Mouse (Mus musculus) testis, adult 2 months (tissue): ENCODE measurements around the gene Itih1. TPM values are rescaled to one million over a fixed set of nuclear protein-coding genes. Genes with fewer than 3 reads are reported as not detected.

Experiments used
- H3K27ac ChIP-seq: fragments of 200-500 bp; 2 replicates; pipeline ENCODE4 v1.5.1; 2012; ENCODE audit warnings: low read depth, low read length; ENCODE audit not compliant: control insufficient read depth, insufficient read depth
- H3K27me3 ChIP-seq: fragments of 200-500 bp; 2 replicates; pipeline ENCODE4 v1.6.1; 2012; ENCODE audit warnings: mild to moderate bottlenecking, low read length, moderate library complexity; ENCODE audit not compliant: control insufficient read depth, insufficient read depth
- H3K36me3 ChIP-seq: fragments of 200-500 bp; 2 replicates; pipeline ENCODE4 v1.6.1; 2012; ENCODE audit warnings: mild to moderate bottlenecking, low read length; ENCODE audit not compliant: control insufficient read depth, insufficient read depth
- H3K4me1 ChIP-seq: fragments of 200-500 bp; 2 replicates; pipeline ENCODE4 v1.6.1; 2012; ENCODE audit warnings: low read length; ENCODE audit not compliant: control insufficient read depth, insufficient read depth
- H3K4me3 ChIP-seq: fragments of 200-500 bp; 2 replicates; pipeline ENCODE4 v1.5.1; 2012; ENCODE audit warnings: low read depth, mild to moderate bottlenecking, low read length, moderate library complexity, mixed read lengths; ENCODE audit not compliant: control insufficient read depth
- CTCF ChIP-seq: fragments of 200-500 bp; IDR thresholded peaks from 2 replicates; pipeline ENCODE4 v1.5.1; 2012; ENCODE audit warnings: low read depth, mild to moderate bottlenecking, inconsistent platforms, low read length, moderate library complexity; ENCODE audit not compliant: control insufficient read depth, insufficient read depth, insufficient replicate concordance
- POLR2A ChIP-seq: fragments of 200-500 bp; IDR thresholded peaks from 2 replicates; pipeline ENCODE4 v1.6.1; 2012; ENCODE audit warnings: low read depth, mild to moderate bottlenecking, inconsistent platforms, low read length, moderate library complexity; ENCODE audit not compliant: control insufficient read depth
- polyA plus RNA-seq: library from polyadenylated mRNA; depleted of rRNA; stranded (reverse); fragments of >200 nt; gene quantifications from 2 replicates; pipeline ENCODE4 v1.2.3, GENCODE M21; 2012

The Itih1 gene
- polyA plus RNA-seq, 1 experiment = not detected

- no peaks in the 10 kb centered on the region for H3K27me3 ChIP-seq
- H3K4me3 ChIP-seq = no peak overlapping the region
- H3K27ac ChIP-seq = no peak overlapping the region
- no peaks in the 10 kb centered on the region for H3K4me1 ChIP-seq
- no peaks in the 10 kb centered on the region for H3K36me3 ChIP-seq
- TF ChIP-seq POLR2A (no peak), CTCF (no peak)
These were observed 38.8 kb downstream of the Itih1 start for GRCm38 (mm10) chr14:30904307-30904706.

GRCm38 (mm10) chr14:30903036-30903435, 40.1 kb downstream of the Itih1 start:
- Histone ChIP-seq H3K27me3 (no peaks in the 10 kb centered on the region), H3K4me1 (no peaks in the 10 kb centered on the region), H3K27ac (no peak overlapping the region), H3K4me3 (no peak overlapping the region), H3K36me3 (no peaks in the 10 kb centered on the region)
- TF ChIP-seq POLR2A (no peak), CTCF (no peak)

DNA sequence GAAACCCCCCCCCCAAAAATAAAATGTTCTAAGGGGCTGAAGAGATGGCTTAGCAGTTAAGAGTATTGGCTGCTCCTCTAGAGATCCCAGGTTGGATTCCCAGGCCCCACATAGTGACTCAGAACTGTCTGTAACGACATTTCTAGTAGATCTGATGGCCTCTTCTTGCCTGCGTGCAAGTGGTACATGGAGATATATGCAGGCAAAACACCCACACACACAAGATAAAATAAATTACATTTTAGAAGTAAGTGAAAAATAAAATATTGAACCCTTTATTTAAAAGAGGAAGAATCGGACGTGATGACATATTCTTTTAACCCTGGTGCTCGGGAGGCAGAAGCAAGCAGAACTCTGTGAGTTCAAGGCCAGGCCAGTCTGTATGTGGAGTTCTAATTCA, 40.5 kb downstream of the Itih1 start:
- Histone ChIP-seq H3K27ac (no peak overlapping the region), H3K36me3 (no peaks in the 10 kb centered on the region), H3K27me3 (no peaks in the 10 kb centered on the region), H3K4me1 (no peaks in the 10 kb centered on the region), H3K4me3 (no peak overlapping the region)
- no peak for TF ChIP-seq CTCF
- no peak for TF ChIP-seq POLR2A

GRCm38 (mm10) chr14:30899972-30900371, 43.1 kb downstream of the Itih1 start:
- Histone ChIP-seq H3K27ac (no peak overlapping the region), H3K4me3 (no peak overlapping the region), H3K4me1 (no peaks in the 10 kb centered on the region), H3K36me3 (no peaks in the 10 kb centered on the region), H3K27me3 (no peaks in the 10 kb centered on the region)
- TF ChIP-seq POLR2A (no peak), CTCF (no peak)

DNA sequence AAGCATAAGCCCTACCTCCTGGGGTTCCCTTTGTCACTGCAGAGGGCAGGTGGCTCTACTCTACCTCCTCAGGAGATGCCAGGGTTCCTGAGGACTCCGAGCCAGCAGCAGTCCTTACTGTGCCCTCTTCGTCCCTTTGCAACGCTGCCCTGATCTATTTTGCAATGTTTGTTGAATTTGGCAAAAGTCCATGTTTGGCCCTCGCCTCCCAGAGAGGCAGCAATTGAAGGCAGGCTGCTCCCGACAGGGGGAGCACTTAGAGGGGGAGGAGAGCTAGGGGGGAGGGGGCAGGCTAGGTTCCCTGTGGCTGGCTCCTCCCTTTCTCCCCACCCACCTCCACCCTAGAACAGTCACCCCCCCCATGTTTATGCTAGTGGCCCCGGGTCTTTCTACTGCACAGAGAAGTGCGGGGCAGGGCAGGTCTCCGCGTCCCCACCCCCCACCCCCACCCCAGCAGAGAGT, 54.8 kb downstream of the Itih1 start:
- H3K27me3 ChIP-seq = no peaks in the 10 kb centered on the region
- H3K4me3 ChIP-seq = no peak overlapping the region
- H3K36me3 ChIP-seq = no peaks in the 10 kb centered on the region
- no peaks in the 10 kb centered on the region; the same call in 1 of the 2 replicates for H3K4me1 ChIP-seq
- H3K27ac ChIP-seq = no peak overlapping the region
- no peak for TF ChIP-seq CTCF

DNA sequence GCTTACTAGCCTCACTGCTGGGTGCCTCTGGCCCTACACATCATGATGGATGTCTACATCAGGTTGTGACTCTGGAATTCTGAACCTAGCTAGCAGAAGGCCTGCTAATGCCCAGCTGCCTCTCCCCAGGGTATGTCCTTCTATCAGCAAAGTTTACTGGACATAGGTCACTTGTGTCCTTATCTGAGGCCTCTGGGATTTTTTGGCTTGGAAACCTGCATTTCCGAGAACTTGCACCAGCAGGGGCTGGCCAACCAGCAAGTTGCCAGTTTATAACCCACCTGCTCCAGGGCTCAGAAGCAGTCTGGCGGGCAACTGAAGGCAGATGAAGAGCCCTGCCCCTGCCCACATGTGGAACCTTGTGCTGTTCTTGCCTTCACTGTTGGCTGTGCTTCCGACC, 56.9 kb downstream of the Itih1 start, which contains the start of gene Itih4:
Gene Itih4 (plus strand): TSS at position 273 of the 400 bp plus-strand sequence.
- Histone ChIP-seq H3K4me3 (no peak within 1 kb of the TSS), H3K4me1 (no peaks in the 10 kb centered on the region; the same call in 1 of the 2 replicates), H3K36me3 (no peaks in the 10 kb centered on the region), H3K27ac (no peak within 1 kb of the TSS), H3K27me3 (no peaks in the 10 kb centered on the region)
- TF ChIP-seq POLR2A = no peak
- no peak for TF ChIP-seq CTCF

GRCm38 (mm10) chr14:30885298-30885697, 57.8 kb downstream of the Itih1 start:
- TF ChIP-seq POLR2A (no peak), CTCF (no peak)
- Histone ChIP-seq H3K36me3 (no peaks in the 10 kb centered on the region), H3K4me1 (no peaks in the 10 kb centered on the region; the same call in 1 of the 2 replicates), H3K27me3 (no peaks in the 10 kb centered on the region), H3K4me3 (no peak overlapping the region), H3K27ac (no peak overlapping the region)

GRCm38 (mm10) chr14:30881718-30882108, 61.4 kb downstream of the Itih1 start:
- Histone ChIP-seq H3K4me1 (no peaks in the 10 kb centered on the region), H3K27ac (no peak overlapping the region), H3K4me3 (no peak overlapping the region), H3K36me3 (no peaks in the 10 kb centered on the region), H3K27me3 (no peaks in the 10 kb centered on the region)
- no peak for TF ChIP-seq CTCF
- TF ChIP-seq POLR2A = no peak
